12 mouse cellular contexts compared by ENCODE assay signal in the genomic region with DNA sequence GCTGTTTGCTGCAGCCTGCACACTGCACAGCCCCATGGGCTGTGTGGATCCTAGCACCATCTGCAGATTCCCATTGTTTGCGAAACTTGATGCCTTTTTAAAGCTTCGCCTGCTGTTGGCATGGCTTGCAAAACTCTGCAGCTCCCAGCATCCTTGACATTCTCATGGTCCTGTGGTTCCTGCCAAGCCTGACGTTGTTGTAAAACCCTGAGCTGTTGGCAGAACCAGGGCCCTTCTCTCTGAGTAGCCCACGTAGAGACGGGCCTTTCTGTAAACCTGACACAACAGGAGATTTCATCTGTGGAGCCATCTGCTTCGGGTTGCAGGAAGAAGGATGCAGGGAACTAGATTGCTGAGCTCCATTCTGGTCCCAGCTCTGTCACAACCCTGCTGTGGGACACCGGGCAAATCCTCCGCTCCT. TPM values are rescaled to one million over a fixed set of nuclear protein-coding genes. Genes with fewer than 3 reads are reported as not detected.
DNase-seq lines count a peak whose midpoint lies in the region; ATAC-seq and TF ChIP-seq lines count a peak whose summit lies in the region.
"Had no signal": no experiment of that assay in that cellular context is flagged by ENCODE, and none has a peak within 500 bp of the region (broad histone marks: within the 10 kb centered on the region; RNA-seq: fewer than 3 reads in every experiment).

No protein-coding gene starts in this region.

- WGBS in lung, embryonic 14.5 days, result 64% methylated on average over 8 of the region's 8 CpGs

- no peaks in the 10 kb centered on the region for H3K9me3 ChIP-seq in lung, embryonic 14.5 days (ENCODE audit: low read depth, low read length)
- H3K9me3 ChIP-seq: neural tube, embryonic 13.5 days had no signal

- no peak overlapping the region for H3K4me3 ChIP-seq in lung, embryonic 14.5 days (ENCODE audit: low read depth, low read length)
- H3K4me3 ChIP-seq: neural tube, embryonic 13.5 days had no signal

- no peak; the same call in 1 of the 2 replicates for ATAC-seq in lung, embryonic 14.5 days (ENCODE audit: insufficient read depth)

- no peak overlapping the region for H3K27ac ChIP-seq in lung, embryonic 14.5 days (ENCODE audit: low read depth)
- H3K27ac ChIP-seq: liver, embryonic 14.5 days had no signal

- DNase-seq in lung, embryonic 14.5 days, result peak; percentile 14
- no peak for DNase-seq in lung, postnatal 25 days (ENCODE audit: low spot score)
- DNase-seq in cerebellum, adult 9-10 months, result peak; percentile 76
- peak; percentile 82 to 90 for DNase-seq in layer of hippocampus, adult 18-20 months (ENCODE audit: low spot score in 2 of 2)
- peak; percentile 74 to 88 for DNase-seq in right cerebral cortex, postnatal 10 days (ENCODE audit: low spot score in 2 of 2)
- no peak for DNase-seq in urinary bladder, postnatal 25 days (ENCODE audit: low spot score)
- no peak for DNase-seq in gastrocnemius, adult 8-10 months (ENCODE audit: low spot score in 2 of 2)
- DNase-seq in gastrocnemius, postnatal 25 days, result no peak

- no peaks in the 10 kb centered on the region for H3K36me3 ChIP-seq in lung, embryonic 14.5 days (ENCODE audit: insufficient read depth)
- H3K36me3 ChIP-seq: neural tube, embryonic 13.5 days had no signal

- no peak overlapping the region for H3K9ac ChIP-seq in lung, embryonic 14.5 days
- H3K9ac ChIP-seq: liver, embryonic 14.5 days; neural tube, embryonic 13.5 days had no signal

- H3K4me2 ChIP-seq in lung, embryonic 14.5 days, result no peak overlapping the region
- H3K4me2 ChIP-seq: neural tube, embryonic 13.5 days had no signal

- peaks cover 14% of the 10 kb centered on the region for H3K4me1 ChIP-seq in lung, embryonic 14.5 days (ENCODE audit: insufficient read depth)
- H3K4me1 ChIP-seq: neural tube, embryonic 13.5 days had no signal

- no peak for TF ChIP-seq CTCF in lung, embryonic 14.5 days (IDR thresholded peaks at IDR 0.05; ENCODE audit: low read depth)

- H3K27me3 ChIP-seq in lung, embryonic 14.5 days (ENCODE audit: insufficient read depth, low read length), result no peaks in the 10 kb centered on the region
- H3K27me3 ChIP-seq: neural tube, embryonic 13.5 days had no signal

RNA-seq across cellular contexts. Expression of a gene that starts 2.8 kb away (rescaled TPM):
- polyA plus RNA-seq in lung, embryonic 14.5 days (2014; fragmentation: Nextera tagmentation; extraction: Ambion mirVana), result 2.9 and 4.0 TPM in 2 replicates
- 10 to 100 TPM; 11.9 to 12.2 TPM for total RNA-seq in layer of hippocampus, adult 18-20 months (2021)
- total RNA-seq in gastrocnemius, adult 8-10 months (2022), result 1 to 10 TPM; 2.5 to 5.8 (median 4.3) TPM
- 1 to 10 TPM; 3.9 to 4.7 TPM for total RNA-seq in gastrocnemius, postnatal 25 days (2021)

RNA-seq across cellular contexts. Expression of a gene that starts 21.8 kb away (rescaled TPM):
- polyA plus RNA-seq in lung, embryonic 14.5 days (2014; fragmentation: Nextera tagmentation; extraction: Ambion mirVana), result not detected in 2 replicates
- total RNA-seq in layer of hippocampus, adult 18-20 months (2021), result not detected
- total RNA-seq in gastrocnemius, adult 8-10 months (2022), result under 1 TPM in 1 of 4 experiments, not detected in 3; 0.52 TPM
- total RNA-seq in gastrocnemius, postnatal 25 days (2021), result not detected
- total RNA-seq: common myeloid progenitor, adult 5-6 weeks had no signal
- polyA plus RNA-seq: heart, embryonic 16.5 days; liver, embryonic 14.5 days; neural tube, embryonic 13.5 days had no signal

RNA-seq across cellular contexts. Expression of a gene that starts 55.0 kb away (rescaled TPM):
- not detected in 2 replicates for polyA plus RNA-seq in lung, embryonic 14.5 days (2014; fragmentation: Nextera tagmentation; extraction: Ambion mirVana)
- total RNA-seq in layer of hippocampus, adult 18-20 months (2021), result not detected
- not detected for total RNA-seq in gastrocnemius, adult 8-10 months (2022)
- not detected for total RNA-seq in gastrocnemius, postnatal 25 days (2021)
- total RNA-seq: common myeloid progenitor, adult 5-6 weeks had no signal
- polyA plus RNA-seq: heart, embryonic 16.5 days; liver, embryonic 14.5 days; neural tube, embryonic 13.5 days had no signal

Comparison
In these comparisons a context has a peak if more than half of its experiments do, and no peak if none do; other contexts are left out.
1. DNase-seq: peak in lung, embryonic 14.5 days (single experiment), cerebellum, adult 9-10 months (single experiment), layer of hippocampus, adult 18-20 months (2 of 2) and right cerebral cortex, postnatal 10 days (2 of 2); none in lung, postnatal 25 days (single experiment), urinary bladder, postnatal 25 days (single experiment), gastrocnemius, adult 8-10 months (0 of 2) and gastrocnemius, postnatal 25 days (single experiment).